Mouse (Mus musculus) E14TG2a.4 (cell line): ENCODE data around the gene Taok1.

ENCODE experiments used
- CTCF ChIP-seq: conservative IDR thresholded peaks from 2 replicates; pipeline ENCODE4 v1.5.1; 2014; ENCODE audit warnings: low read length
- NANOG ChIP-seq: IDR thresholded peaks from 2 replicates; pipeline ENCODE4 v1.6.1; 2014; ENCODE audit warnings: borderline replicate concordance, low read length, mixed read lengths
- POU5F1 ChIP-seq: IDR thresholded peaks from 2 replicates; pipeline ENCODE4 v1.6.1; 2014; ENCODE audit warnings: low read length, borderline replicate concordance

DNA sequence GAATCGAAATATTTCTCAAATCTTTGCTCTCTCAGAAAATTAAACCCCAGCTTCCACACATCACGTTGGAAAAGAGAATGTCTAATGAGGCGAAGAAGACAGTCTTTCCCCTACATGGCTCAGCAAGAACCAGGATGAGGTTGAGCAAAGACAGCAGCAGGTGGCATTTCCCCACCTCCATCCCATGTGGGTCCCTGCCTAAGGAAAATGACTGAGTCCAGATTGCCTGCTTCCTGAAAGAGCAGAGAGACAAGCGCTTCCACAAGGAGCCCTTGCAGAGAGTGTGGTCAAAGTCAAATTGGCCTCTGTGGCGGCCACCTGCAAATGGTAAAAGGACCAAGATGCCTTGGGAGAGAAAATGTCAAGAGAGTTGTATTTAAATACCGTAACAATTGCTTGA lies 117.2 kb downstream of the Taok1 start:
- no peak for TF ChIP-seq CTCF
- TF ChIP-seq POU5F1, result no peak
- TF ChIP-seq NANOG, result no peak
